Mouse (Mus musculus) heart, postnatal 0 days (tissue): ENCODE data around the gene Mta3.

Experiments used
- CTCF ChIP-seq: IDR thresholded peaks from 2 replicates; pipeline ENCODE4 v1.5.1; 2016; ENCODE audit warnings: antibody characterized with exemption, control low read depth, low read depth
- EP300 ChIP-seq: IDR thresholded peaks from 2 replicates; pipeline ENCODE4 v1.6.1; 2016; ENCODE audit warnings: antibody characterized with exemption, low read depth

DNA sequence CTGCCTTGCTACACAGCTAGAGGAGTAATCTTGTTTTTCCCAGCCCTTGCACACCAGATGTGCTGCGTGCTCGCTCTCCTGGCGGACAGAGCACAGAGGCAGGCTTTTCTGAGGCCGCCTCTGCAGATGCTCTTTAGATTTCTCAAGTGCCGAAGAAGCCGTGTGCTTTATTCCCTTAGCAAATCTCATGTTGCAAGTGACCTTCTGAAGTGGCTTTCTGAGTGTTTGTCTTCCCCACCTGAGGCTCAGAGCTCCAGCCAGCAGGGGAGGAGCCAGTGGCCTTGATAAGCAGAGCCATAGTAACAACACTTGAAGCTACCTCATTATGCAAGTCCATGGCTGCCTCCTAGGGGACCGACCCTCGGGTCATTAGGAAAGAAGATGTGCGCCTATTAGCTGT is 98.0 kb downstream of the Mta3 start:
- TF ChIP-seq EP300 (no peak), CTCF (no peak)
